Mouse (Mus musculus): Measurements from ENCODE around the gene Wdr74. TPM values are rescaled to one million over a fixed set of nuclear protein-coding genes. Genes with fewer than 3 reads are reported as not detected.
A peak's percentile ranks its signal among the peaks of the same experiment; 100 is the strongest.

The Wdr74 gene
- total RNA-seq (2021), result 10 to 100 TPM; 48.5 to 53.1 TPM
- long read RNA-seq, experiment 1, transcript Wdr74-201 (11 exons, 1,204 nt), result major isoform, 13 of 19 reads
- long read RNA-seq, experiment 1, partial matches to known transcripts, result 1 of 19 reads
- long read RNA-seq, experiment 1, other reads (novel, unspliced or antisense), result 5 of 19 reads
- long read RNA-seq, experiment 2, transcript Wdr74-201 (11 exons, 1,204 nt), result major isoform, 7 of 15 reads
- long read RNA-seq, experiment 2, partial matches to known transcripts, result 0 of 15 reads
- long read RNA-seq, experiment 2, other reads (novel, unspliced or antisense), result 7 of 15 reads

DNA sequence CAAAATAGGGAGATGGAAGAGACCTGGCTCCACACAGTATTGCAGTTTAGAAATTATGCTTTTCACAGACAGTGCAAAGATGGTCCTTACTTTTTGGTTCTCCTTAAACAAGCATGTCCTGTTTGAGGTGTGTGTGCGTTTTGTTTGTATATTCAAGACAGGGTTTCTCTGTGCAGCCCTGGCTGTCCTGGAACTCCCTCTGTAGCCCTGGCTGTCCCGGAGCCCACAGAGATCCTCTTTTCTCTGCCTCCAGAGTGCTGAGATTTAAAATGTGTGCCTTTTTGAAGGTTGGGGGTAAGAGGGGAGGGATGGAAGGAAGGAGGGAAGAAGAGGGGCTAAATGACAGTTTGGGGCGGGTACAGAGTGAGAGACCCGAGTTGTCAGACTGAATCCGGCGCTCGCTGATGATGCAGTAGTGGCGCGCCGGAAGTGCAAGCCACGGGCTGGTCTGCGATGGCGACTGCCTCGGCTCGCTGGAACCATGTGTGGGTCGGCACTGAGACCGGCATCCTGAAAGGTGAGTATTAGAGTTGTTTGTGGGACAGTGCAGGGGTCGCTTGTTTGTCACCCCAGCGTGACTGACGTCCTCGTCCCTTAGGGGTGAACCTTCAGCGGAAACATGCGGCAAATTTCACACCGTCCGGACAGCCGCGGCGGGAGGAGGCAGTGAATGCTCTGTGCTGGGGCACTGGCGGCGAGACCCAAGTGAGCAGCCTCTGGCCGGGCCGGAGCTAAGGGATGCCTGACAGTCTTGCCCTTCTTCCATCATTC is at the start of gene Wdr74:
Gene Wdr74 (plus strand): TSS at position 439 of the 771 bp plus-strand sequence.
- Histone ChIP-seq H3K4me3 (peak within 1 kb of the TSS; percentile 68), H3K27ac (peak within 1 kb of the TSS; percentile 90)
- intact Hi-C loops (cut with DNase I), result no loop called here
- no peak for TF ChIP-seq CTCF (IDR thresholded peaks at IDR 0.05)
- peak; percentile 92 to 97 for DNase-seq (ENCODE audit: extremely low spot score in 1 of 2, low spot score in 2 of 2)

DNA sequence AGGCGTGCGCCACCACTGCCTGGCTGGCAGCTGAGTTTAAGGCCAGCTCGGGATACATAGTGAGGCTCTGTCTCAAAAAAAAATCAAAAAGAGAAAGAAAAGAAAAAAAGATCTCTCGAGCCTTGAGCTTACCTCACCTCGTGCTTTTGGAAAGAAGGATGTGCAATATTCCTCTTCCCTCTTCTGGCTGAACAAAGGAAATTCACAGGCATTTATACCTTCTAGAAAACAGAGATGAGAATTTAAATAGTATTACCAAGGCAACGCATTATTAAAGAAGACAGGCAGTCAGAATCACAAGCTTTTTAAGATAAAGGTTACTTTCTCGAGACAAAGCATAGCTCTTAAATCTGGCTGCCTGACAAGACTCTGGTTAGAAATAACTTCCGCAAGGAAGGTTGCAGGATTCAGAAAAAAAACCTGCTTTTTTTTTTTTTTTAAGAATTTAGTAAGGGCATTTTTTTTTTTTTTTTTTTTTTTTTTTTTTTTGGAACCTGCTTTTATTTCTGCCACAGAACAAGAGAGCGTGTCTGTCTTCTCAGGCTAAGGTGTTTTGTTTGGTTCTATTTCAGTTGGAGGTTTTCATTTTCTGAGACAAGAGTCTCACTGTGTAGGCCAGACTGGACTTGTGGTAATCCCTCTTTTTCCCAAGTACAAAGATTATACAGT is 43.6 kb upstream of the Wdr74 start:
- intact Hi-C loops (cut with DNase I), result no loop called here
- DNase-seq (ENCODE audit: extremely low spot score in 1 of 2, low spot score in 2 of 2), result no peak
- no peak; the same call in none of the 2 replicates for TF ChIP-seq CTCF (IDR thresholded peaks at IDR 0.05)
- Histone ChIP-seq H3K4me3 (no peak overlapping the region), H3K27ac (peak overlapping the region; percentile 50; the same call in 1 of the 2 replicates)

DNA sequence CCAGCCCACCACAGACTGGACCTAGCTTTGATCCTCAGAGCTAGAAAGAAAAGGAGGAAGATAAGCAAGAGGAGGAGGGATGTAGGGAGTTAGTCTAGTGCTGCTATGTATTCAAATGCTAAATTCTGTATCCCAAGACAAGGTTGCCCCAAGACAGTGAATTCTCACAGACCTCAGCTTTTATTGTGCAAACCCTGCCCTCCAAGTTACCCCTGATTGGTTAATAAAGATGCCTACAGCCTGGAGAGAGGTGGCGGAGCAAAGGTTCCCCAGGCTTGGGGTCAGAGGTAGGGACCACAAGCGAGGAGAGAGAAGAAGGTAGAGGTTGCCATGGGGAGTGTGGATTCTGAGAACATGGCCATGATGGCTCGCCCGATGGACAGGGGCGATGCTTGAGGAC is 42.9 kb upstream of the Wdr74 start:
- H3K27ac ChIP-seq, result peak overlapping the region; percentile 24; the same call in 1 of the 2 replicates
- intact Hi-C loops (cut with DNase I), result no loop called here
- no peak for DNase-seq (ENCODE audit: extremely low spot score in 1 of 2, low spot score in 2 of 2)
- TF ChIP-seq CTCF (IDR thresholded peaks at IDR 0.05), result no peak
- no peak overlapping the region for H3K4me3 ChIP-seq

DNA sequence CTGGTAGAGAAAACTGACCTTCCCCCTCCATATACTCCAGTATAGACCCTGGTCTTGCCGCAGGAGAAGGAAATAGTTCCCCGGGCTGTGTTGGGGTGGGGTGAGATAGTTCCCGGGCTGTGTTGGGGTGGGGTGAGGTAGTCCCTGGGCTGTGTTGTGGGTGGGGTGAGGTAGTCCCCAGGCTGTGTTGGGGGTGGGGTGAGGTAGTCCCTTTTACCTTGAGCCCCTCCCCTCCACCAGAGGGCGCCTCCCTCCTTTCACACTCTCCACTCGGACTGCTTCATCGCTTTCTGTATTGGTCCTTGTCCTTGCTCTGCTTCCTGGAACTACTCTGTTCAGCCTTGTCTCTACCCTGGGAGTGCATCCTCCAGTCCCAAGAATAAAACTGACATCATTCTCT is 40.3 kb upstream of the Wdr74 start:
- H3K27ac ChIP-seq, result no peak overlapping the region
- no peak overlapping the region for H3K4me3 ChIP-seq
- intact Hi-C loops (cut with DNase I), result no loop called here
- DNase-seq (ENCODE audit: extremely low spot score in 1 of 2, low spot score in 2 of 2), result no peak
- peak; percentile 41 for TF ChIP-seq CTCF (IDR thresholded peaks at IDR 0.05)

DNA sequence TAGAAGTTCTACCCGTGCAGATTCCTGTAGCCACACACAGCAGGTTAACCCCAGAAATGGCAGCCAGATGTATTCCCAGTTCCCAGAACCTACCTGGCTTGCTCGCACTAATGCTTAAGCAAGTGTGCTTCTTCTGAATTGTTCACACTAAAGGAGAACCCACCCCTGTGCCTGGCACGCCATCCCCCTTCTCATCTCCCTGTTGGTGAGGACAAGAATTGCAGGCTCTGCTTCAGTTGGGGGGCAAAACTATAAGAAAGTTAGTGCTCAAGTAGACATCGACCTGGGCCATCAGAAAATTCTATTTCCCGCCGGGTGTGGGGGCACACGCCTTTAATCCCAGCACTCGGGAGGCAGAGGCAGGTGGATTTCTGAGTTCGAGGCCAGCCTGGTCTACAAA is 36.0 kb upstream of the Wdr74 start:
- Histone ChIP-seq H3K27ac (no peak overlapping the region), H3K4me3 (no peak overlapping the region)
- TF ChIP-seq CTCF (IDR thresholded peaks at IDR 0.05), result no peak; the same call in 1 of the 2 replicates
- intact Hi-C loops (cut with DNase I), result no loop called here
- DNase-seq (ENCODE audit: extremely low spot score in 1 of 2, low spot score in 2 of 2), result no peak

DNA sequence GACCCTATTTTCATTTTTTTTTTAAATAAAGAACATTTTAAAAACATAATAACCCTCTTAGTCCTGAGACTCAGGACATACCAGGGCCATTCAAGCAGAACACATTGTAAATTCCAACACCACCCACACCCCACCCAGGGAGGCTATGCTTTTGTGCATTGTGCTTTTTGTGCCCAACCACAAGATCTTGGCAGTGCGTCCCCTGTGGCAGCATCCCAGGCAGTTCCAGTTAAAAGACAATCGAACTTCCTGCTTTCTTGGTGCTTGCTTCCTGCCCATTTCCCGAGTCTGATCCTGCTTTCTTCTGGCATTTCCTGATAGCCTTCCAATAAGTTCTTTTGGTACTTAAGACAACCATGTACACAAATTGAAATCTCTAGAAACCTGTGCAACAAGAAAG is 33.2 kb upstream of the Wdr74 start:
- intact Hi-C loops (cut with DNase I), result no loop called here
- no peak overlapping the region for H3K27ac ChIP-seq
- no peak; the same call in 1 of the 2 replicates for TF ChIP-seq CTCF (IDR thresholded peaks at IDR 0.05)
- H3K4me3 ChIP-seq, result no peak overlapping the region
- no peak for DNase-seq (ENCODE audit: extremely low spot score in 1 of 2, low spot score in 2 of 2)

DNA sequence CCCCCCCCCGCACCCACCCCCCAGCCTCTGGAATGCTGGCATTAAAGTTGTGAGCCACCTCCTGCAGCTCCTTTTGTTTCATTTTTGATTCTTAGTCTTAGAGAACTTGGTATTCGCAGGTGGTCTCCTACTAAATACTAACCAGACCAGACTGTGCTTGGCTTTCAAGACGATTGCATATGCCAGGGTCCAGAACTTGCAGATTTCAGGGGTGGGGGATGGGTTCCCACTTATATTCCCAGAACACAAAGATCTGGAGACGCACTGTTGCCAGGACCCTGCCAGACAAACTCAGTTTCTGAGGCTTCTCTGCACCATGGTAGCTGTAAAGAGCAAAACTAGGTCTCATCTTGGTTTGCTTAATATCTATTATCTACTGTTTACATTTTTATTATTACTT is 32.1 kb upstream of the Wdr74 start:
- DNase-seq (ENCODE audit: extremely low spot score in 1 of 2, low spot score in 2 of 2), result no peak
- no peak for TF ChIP-seq CTCF (IDR thresholded peaks at IDR 0.05)
- Histone ChIP-seq H3K4me3 (no peak overlapping the region), H3K27ac (no peak overlapping the region)
- intact Hi-C loops (cut with DNase I), result no loop called here

DNA sequence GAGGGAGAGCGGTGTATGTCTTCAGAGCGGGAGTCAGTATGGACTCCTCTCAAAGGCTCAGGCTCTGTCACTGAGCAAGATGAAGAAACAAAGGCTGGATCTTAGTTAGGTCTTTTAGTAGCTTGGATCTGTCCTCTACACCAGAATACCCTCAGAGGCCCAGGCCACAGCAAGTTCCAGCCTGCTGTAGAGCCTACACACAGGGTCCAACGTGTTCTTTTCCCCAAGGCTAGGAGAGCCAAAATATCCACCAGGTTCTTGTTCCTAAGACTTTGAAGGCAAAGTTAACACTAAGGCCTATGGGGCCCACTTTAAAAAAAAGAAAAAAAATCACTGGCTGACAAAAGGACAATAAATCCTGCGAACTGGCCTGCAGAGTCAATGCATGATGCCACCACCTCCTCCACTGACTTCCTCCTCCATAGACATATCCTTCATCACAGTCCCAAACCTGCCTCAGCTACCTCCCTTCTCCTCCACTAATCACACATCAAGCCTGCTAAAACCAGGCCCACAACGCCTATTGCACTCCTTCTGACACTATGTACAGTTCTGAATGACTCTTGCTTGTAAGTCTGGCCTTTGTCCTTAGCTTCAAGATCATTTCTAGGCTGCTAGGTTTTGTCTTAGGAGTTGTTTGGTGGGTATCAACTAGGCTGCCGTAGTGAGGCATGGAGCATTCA is 30.5 kb upstream of the Wdr74 start:
- TF ChIP-seq CTCF (IDR thresholded peaks at IDR 0.05), result no peak
- no peak overlapping the region for H3K4me3 ChIP-seq
- intact Hi-C loops (cut with DNase I), result no loop called here
- H3K27ac ChIP-seq, result no peak overlapping the region
- DNase-seq (ENCODE audit: extremely low spot score in 1 of 2, low spot score in 2 of 2), result no peak

DNA sequence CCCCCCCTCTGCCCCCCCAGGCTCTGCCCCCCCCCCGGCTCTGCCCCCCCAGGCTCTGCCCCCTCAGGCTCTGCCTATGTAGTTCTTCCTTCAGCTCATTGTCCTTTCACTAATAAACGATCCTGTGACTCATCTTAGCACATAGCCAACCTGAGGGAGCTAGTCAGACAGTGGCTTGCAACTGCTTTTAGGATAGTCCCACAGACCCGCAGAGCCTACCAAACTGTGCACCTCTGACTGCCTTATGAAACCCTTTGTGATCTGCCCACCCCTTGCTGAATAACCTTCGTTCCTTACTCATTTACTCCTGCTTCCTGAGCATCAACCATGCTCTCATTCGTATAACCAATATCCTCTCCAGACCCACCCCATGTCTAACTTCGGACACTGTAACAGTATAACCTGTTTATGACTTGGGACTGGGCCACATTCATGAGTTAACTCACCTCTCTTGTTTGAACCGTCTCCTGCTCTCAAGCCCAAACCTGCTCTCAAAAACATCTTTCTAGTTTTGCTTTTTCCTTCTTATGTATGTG is 29.4 kb upstream of the Wdr74 start:
- DNase-seq (ENCODE audit: extremely low spot score in 1 of 2, low spot score in 2 of 2), result no peak
- Histone ChIP-seq H3K27ac (no peak overlapping the region), H3K4me3 (no peak overlapping the region)
- no peak for TF ChIP-seq CTCF (IDR thresholded peaks at IDR 0.05)
- intact Hi-C loops (cut with DNase I), result no loop called here

DNA sequence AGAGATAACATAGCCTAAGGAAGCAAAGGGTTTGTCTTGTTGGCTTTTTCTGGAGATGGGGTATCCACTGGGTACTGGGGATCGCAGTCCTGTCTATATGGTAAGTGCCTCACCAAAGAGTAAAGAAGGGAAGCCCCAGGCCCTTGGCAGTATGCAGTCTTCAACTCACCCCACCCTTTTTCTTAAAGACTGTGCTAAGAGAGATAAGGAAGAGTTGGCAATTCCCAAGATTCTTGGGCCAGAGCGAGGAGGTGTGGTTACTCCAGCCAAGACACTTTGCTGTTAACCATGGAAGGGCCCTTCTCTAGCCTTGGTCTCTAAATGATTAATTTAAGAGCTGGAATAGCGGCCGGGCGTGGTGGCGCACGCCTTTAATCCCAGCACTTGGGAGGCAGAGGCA is 28.7 kb upstream of the Wdr74 start:
- Histone ChIP-seq H3K4me3 (no peak overlapping the region), H3K27ac (no peak overlapping the region)
- DNase-seq (ENCODE audit: extremely low spot score in 1 of 2, low spot score in 2 of 2), result no peak
- no peak for TF ChIP-seq CTCF (IDR thresholded peaks at IDR 0.05)
- intact Hi-C loops (cut with DNase I), result no loop called here

DNA sequence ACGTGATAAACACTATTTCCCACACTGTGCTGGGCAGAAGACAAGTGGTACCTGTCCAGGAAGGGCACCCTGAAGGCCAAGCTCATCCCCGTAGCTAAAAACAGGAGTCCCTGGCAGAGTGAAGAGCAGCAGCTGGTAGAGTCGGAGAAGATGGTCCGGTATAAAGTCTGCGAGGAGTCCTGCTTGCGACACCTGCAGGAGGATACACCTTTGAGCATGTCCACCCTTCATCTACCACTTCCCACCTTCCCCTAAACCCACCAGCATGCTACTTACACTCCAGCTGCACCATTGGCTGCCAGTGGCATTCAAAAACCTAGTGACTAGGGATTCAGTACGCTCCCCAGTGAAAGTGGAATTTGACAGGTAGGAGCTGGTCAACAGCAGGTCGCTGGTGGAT is 26.7 kb upstream of the Wdr74 start:
- intact Hi-C loops (cut with DNase I), result no loop called here
- H3K4me3 ChIP-seq, result no peak overlapping the region
- TF ChIP-seq CTCF (IDR thresholded peaks at IDR 0.05), result no peak
- no peak overlapping the region for H3K27ac ChIP-seq
- no peak for DNase-seq (ENCODE audit: extremely low spot score in 1 of 2, low spot score in 2 of 2)

All from left cerebral cortex, adult 2 months (tissue).